Mouse (Mus musculus) lung, adult 18-20 months (tissue): ENCODE data around the gene Gm28372.
"Not testable (repeated sequence)": the region's sequence is repeated elsewhere in the genome, so short reads cannot be mapped to it uniquely, and the experiment has no call there.

Experiments
- DNase-seq, 2 experiments: peaks; one replicate each; pipeline ENCODE4 v3.0.0; 2022; ENCODE audit warnings: mixed read lengths in 2 of 2

Gene Gm28372

GRCm38 (mm10) chr2:130404939-130405338 is at the start of gene Gm28372, which contains the start of gene 1700020A23Rik:
Gm28372 (plus strand) TSS chr2:130405239.
1700020A23Rik (plus strand) TSS chr2:130405259.
- DNase-seq = no peak

DNA sequence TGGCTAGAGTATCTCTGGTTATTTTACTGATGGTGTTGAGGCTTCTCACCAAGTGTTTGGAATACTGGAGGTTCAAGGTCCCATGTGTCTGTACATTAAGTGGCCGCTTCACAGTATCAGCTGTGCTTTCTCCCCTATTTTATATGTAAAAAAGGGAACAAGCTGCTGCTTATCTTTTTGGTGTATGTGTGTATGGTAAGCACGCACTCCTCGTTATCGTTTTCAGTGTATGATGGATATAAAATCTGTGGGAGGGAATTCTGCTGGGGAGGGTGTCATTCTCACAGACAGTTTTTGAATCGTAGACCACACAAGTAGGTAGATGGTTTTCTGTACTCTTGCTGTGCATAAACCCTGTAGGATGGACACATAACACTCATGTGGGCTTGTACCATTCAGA is 47.5 kb upstream of the Gm28372 start:
- no peak for DNase-seq

DNA sequence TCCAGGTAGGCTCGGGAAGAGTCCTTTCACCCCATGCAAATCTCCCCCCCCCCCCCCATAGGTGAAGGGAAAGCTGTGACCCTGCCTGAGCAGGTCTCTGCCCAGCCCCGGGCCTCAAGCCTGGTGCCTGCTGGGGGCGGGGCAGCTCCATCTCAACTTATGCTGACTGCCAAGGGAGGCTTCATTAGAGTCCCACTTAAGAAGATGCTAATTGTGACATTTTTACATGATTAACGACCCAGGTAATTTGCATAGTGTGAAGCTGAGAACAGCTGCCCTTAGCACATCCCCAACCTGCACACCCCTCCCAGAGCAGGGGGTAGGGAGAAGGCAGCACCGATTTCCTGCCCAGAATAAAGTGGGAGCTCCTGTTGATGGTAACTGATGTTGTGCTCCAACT is 46.2 kb upstream of the Gm28372 start:
- no peak for DNase-seq

- DNase-seq = peak in 1 of 2 experiments; percentile 31
Measured at GRCm38 (mm10) chr2:130362511-130363026, 42.5 kb upstream of the Gm28372 start.

DNA sequence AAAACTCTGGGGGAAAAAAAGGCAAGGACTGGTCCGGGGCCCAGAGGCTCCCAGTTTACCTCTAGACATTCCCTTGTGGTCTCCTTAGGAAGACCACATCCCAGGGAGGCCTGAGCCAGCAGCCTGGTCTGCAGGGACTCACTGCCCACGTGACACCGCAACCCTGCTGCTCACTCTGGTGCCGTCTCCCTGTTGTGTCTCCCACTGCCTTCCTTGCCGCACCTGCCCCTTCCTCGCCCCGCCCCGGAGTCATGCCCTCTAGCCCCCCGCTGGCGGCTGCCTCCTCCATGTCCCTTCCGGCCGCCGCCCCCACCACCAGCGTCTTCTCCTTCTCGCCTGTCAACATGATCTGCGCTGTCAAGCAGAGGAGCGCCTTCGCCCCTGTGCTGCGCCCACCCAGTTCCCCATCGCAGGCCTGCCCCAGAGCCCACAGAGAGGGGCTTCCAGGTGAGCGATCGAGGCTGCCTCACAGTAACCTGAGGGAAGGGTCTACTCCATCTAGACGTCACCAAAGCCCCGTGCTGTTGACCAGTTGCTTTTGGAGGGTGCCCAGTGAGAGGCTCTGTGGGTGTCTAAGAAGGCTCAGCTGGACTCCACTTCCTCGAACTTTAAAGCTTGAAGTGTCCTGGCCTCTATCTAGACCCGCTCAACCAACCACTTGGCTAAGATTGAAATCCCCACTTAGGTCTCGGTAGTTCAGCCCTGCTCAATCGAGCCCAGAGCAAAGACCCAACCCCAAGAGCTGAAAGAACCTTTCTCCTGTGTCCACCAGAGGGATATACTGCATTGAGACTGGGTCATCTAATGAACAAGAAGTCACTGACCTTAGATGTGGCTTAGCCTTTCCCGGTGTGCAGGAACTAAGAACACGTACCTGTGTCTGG is 39.6 kb upstream of the Gm28372 start:
- no peak for DNase-seq

DNA sequence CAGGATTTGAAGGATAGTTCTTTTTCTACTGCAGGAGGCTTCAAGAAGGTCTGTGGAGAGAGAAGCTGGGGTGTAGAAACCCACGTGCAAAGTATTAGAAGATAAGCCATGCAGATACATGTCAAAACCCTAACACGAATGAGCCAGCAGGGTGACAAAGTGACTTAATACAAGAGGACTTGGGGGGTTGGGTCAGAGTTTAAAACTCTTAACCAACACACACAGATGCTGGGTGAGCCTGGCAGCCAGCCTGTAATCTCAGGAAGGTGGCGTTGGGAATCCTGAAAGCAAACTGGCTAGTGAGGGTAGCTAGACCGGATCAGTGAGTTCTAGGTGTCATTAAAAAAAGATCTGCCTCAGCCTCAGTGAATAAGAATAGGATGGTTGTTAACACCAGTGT is 37.7 kb upstream of the Gm28372 start:
- DNase-seq = peak; percentile 29 to 41

GRCm38 (mm10) chr2:130373026-130373425 is 32.0 kb upstream of the Gm28372 start:
- not testable (repeated sequence) for DNase-seq

DNA sequence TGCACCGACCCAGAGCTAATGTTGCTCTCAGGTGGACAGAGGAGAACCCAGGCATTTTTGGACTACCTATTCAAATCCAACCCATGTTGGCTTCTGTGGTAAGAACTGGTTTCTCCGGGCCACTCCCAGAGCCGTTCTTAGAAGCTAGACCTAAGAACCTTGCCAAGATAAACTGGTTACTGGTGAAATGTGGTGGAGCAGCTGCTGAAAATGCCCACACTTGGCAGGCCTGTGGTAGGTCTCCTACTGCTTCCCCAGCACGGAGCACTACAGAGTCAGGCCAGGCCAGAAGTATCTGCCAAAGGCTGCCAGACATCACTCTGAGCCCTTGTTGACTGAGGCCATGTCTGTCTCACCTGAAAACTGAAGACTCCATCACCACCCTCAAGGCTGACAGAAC is 30.1 kb upstream of the Gm28372 start:
- DNase-seq = peak; percentile 38 to 46

DNA sequence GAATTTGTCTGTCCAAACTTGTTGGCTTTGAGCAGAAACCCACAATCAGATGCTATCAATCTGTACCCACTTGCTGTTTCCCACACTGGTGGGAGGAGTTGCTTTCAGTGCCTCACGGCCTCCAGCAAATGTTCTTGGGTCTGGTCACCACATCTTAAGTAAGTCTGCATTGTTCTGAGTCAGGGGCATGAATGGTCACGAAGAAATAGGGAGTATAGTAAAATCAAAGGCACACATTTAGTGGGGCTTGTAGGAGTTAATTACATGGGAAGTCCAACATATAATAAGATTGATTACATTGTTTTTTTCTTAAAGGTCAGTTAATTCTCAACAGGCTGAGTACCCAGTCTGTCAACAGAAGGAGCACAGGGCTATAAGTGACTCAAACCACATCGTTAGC is 21.8 kb upstream of the Gm28372 start:
- no peak for DNase-seq

DNA sequence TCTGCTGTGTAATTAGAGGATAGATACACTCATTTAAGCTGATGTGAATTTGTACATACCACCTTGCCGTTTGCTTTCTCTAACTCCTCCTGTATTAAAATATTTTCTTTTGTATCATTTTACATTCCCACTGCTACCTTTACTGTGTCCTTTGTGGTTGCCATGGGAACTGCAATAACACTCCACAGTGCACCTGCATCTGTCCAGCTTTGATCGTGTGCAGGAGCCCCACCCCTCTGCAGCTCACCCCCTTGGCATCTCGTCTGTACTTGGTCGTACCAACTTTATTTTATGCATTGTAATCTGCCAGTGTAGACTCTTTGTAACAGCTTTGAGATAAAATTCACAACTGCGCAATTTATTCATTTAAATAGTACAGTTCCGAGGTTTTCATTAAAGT is 21.1 kb upstream of the Gm28372 start:
- no peak for DNase-seq

- DNase-seq = peak in 1 of 2 experiments; percentile 37
Measured at GRCm38 (mm10) chr2:130386212-130386611, 18.8 kb upstream of the Gm28372 start.

DNA sequence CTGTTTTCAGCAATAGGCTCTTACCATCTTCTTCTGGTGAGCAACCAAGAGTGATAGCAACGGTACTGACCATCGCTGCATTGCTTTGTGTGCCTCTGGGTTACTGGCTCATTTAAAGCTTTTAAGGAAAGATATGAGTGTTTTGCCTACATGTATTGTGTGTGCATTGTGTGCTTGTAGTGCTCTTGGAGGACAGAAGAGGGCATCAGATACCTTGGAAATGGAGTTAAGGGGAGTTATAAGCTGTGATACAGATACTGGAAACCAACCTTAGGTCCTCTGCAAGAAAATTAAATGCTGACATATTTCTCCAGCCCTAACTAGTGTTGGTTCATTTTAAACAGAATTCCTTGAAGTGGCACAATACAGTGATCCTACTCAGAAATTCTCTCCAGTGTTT is 16.2 kb upstream of the Gm28372 start:
- DNase-seq = no peak

GRCm38 (mm10) chr2:130390993-130391625 is 13.9 kb upstream of the Gm28372 start:
- no peak for DNase-seq

DNA sequence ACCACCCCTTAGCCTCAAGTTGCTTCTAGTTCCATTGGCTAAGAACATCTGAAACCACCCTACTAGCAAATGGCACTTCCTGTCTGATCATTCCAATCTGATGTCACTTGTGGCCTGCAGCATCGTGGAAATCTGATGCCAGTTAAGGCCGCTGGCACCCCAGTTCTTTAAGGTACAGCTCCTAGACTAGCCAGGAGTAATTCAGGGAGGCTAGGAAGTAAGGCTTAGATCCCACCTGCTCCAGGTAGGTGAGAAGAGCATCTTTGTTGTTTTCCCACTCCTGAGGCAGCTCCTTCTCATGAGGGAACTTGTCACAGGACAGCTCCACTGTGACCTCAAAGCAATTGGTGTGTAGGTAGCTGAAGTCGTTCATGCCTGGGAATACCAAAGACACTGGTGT is 12.2 kb upstream of the Gm28372 start:
- no peak for DNase-seq

DNA sequence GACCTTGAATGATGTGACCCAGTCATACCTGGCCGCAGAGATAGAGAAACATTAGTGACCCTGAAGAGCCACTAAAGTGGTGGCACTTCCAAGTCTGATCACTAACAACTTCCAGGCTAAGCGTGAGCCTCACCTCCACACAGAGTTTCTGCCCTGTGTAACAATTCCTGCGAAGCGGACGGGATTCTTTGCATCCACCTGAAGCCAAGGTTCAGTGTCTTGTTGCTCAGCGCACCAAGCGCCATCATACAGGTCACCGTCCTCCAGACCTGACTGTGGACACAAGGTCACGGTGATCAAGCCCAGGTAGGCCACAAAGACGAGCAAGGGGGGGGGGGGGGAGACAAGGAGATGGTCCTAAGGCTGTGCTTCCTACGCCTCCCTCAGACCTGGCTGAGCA is 9.3 kb upstream of the Gm28372 start:
- DNase-seq = no peak

- no peak for DNase-seq
Measured at GRCm38 (mm10) chr2:130397186-130397985, 7.7 kb upstream of the Gm28372 start, which contains the start of gene Cpxm1. Cpxm1 (minus strand) TSS chr2:130397574.

DNA sequence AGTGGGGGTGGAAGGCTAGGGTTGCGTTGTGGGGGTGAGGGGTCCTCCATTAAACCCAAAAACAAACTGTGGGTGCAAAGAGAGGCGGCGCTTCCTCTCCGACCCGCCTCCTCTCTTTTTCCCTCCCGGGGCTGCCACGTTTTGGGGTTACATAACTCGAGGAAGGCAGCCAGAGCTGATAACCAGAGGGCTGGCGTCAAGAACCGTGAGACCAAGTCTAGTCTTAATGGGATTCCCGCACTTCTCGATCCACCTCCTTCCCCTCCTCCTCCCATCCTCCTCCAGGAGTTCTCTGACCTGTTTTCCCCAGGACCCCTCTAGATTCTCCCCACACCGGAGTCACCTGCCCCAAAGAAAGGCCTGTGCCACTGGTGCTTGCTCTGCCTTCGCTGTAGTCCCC is 6.9 kb upstream of the Gm28372 start:
- peak; percentile 29 to 32 for DNase-seq

DNA sequence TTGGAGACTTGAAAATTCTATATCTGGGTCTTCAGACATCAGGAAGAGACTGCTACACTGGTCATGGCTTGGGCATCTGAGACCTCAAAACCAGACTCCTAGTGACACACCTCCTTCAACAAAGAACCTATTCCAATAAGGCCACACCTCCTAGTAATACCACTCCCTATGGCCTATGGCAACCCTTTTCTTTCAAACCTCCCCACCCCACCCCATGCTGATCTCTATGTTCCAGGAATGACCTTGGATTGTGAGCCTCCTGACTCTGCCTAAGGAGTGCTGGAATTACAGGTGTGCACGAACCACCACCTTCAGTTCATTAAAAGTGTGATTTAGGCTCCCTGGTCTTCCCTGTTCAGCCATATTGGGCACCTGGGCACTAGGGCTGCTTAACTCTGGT is 5.0 kb upstream of the Gm28372 start:
- no peak for DNase-seq

DNA sequence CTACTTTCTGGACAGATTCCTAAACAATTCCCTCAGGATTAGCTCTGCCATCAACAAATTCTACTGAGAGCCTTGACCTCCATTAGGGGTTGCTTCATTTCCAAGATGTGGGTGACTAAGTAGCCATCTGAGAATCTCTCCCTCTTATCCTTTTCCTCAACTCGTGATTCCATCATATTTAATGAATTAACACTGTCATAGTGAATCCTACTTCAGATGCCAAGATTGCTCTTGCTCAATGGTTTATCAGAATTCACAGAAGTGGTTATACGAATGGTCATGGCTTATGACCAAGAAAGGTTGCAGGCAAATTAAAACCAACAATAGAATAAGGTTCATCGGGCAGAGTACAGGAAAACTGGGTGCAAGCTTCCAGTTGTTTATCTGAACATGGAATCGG is 3.1 kb upstream of the Gm28372 start:
- DNase-seq = no peak

DNA sequence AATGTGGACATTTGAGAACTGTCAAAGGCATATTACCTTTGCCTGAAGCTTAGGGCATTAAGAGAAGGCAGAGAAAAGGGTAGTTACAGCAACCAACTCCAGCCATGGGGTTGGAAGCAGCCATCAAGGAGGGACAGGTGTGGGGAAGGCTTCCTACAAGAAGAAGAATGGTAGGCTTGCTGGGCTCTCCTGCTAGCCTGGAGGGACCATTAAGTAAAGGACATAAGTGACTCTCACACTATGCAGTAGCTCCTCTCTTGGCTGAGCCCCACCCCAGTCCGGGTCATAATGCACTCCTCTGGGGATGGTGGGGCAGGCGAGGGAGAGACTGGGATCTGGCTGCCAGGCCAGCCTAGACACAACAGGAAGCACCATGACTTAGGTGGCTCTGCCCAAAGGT is 1.1 kb downstream of the Gm28372 start, which contains the start of gene Tmem239:
Tmem239 (plus strand) TSS at position 301 of the 400 bp plus-strand sequence.
- no peak for DNase-seq

DNA sequence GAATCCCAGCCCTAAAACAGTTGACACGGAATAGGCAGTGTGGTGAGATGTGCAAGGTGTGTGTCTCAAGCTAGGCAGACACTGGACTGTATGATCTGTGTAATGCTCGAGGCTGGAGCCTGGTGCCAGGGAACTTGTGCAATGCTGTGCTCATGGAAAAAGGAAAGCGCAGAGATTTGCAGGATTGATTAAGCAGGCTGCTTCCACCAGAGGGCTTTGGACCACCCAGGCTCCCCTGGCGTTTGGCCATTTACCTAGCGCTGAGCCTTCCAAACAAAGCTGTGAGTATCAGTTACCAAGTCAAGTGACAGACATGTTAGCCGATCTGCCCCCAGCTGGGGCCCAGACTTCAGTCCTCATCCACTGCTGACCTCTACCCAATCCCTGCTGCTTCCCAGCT is 3.2 kb downstream of the Gm28372 start:
- DNase-seq = no peak

GRCm38 (mm10) chr2:130411558-130412495 is 6.8 kb downstream of the Gm28372 start:
- DNase-seq = peak; percentile 70 to 80
